Mouse (Mus musculus) urinary bladder, postnatal 0 days (tissue): ENCODE results near the gene Gm47289. TPM values are rescaled to one million over a fixed set of nuclear protein-coding genes. Genes with fewer than 3 reads are reported as not detected.

Source experiments
- polyA plus RNA-seq: library from polyadenylated mRNA; unstranded; fragments of >200 nt; fragmentation: Nextera tagmentation; extraction: Ambion mirVana; gene quantifications from 2 replicates; pipeline ENCODE4 v1.2.1, GENCODE M21; 2015

Gene Gm47289
- polyA plus RNA-seq = not detected in 2 replicates

DNA sequence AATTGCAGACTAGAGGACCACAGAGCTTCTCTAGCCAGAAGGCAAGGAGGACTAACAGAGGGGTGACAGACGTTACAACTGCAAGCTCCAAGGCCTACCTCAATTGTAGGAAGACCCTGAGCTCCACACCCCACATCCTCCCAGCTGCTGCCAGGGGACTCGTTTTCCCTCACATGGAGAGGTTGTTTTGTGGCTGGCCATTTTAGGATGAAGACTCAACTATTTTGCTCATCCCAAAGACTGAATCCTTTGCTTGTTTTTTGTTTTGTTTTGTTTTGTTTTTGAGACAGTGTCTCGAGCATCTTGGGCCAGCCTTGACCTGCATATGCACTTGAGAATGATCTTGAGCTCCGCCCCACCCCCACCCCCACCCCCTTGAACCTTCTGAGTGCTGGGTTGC lies at the start of gene Gm47289:
Gm47289 (plus strand) TSS at position 301 of the 400 bp plus-strand sequence.

DNA sequence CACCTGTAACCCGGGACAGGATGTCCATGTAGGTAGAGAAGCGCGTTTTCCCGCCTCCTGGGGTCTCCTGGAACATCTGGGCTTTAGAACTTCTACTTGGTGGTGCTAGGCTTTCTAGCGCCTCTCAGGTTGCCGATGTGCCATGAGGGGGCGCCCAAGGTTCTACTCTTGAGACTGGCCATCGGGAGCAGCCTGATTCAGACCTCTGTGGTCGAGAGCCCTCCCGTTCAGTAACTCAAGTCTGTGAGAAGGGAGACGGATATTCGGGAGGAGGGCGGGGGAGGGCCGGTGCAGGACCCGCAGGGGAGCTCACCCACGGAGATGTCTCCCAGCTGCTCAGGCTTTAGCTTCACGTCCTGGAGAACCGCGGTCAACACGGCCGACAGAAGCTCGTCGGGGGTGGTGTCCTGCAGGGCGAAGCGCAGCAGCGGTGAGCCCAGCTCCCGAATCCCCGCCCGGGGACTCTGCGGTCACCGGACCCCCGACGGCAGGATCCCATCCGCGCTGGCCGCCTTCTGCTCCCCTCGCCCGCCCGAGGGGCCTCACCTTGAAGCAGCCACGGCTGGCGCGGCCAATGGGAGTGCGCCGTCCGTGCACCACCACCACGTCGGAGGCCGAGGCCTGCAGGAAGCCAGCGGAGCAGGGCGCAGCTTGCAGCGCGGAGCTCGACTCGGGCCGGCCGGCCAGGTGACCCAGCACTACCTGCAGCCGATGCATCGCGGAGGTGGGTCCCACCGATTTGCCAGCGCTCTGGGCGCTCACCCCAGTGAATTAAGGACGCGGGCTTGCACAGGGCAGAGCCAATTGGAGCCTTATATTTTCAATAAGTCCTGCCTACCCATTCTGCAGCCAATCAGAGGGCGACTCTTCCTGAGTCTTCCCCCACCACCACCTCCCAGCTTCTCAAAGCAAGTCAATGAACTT lies 2.4 kb upstream of the Gm47289 start, which contains the start of gene Acaa1b:
Acaa1b (minus strand) TSS at position 816 of the 924 bp plus-strand sequence.

DNA sequence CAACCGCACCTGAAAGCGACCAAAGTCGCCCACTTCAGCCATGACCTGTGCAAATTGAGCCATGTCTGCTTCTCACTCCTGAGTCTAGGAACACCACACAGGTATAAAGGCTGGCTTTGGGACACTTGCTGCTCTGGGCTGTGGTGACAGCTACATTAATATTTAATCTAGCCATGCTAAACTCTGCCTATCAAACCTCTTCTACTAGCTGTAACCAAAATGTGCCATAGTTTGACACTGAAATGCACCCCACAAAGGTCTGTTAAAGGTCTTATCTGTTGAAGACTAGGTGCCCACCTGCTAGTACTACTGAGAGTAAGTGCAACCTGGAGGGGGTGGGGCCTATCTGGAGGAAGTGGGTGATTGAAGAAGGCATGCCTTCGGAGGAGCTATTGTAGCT lies 50.0 kb downstream of the Gm47289 start, which contains the start of gene Slc22a13:
Slc22a13 (minus strand) TSS at position 101 of the 400 bp plus-strand sequence.

Other genes starting within 250 kb of the Gm47289 start
- gene Ctdspl, start 232.7 kb upstream of the Gm47289 start, polyA plus RNA-seq = 8.9 and 9.3 TPM in 2 replicates
- gene Vill, start 106.4 kb upstream of the Gm47289 start, polyA plus RNA-seq = 10.7 and 11.6 TPM in 2 replicates
- gene Plcd1, start 65.7 kb upstream of the Gm47289 start, polyA plus RNA-seq = 67.1 and 75.6 TPM in 2 replicates
- 0.42 and 0.63 TPM in 2 replicates for gene Dlec1, start 56.7 kb upstream of the Gm47289 start, polyA plus RNA-seq
- 3.0 and 5.7 TPM in 2 replicates for gene Acaa1b, start 2.1 kb upstream of the Gm47289 start, polyA plus RNA-seq
- not detected in 2 replicates for gene Slc22a13, start 49.9 kb downstream of the Gm47289 start, polyA plus RNA-seq
- 9.5 and 11.2 TPM in 2 replicates for gene Oxsr1, start 163.3 kb downstream of the Gm47289 start, polyA plus RNA-seq
- gene Acaa1a, start 180.5 kb downstream of the Gm47289 start, polyA plus RNA-seq = 91.0 and 92.1 TPM in 2 replicates
- gene Myd88, start 182.2 kb downstream of the Gm47289 start, polyA plus RNA-seq = 27.0 and 30.2 TPM in 2 replicates
- 0.99 and 1.2 TPM in 2 replicates for gene Xylb, start 198.2 kb downstream of the Gm47289 start, polyA plus RNA-seq
- 0.16 and 0.21 TPM in 2 replicates for gene Slc22a14, start 206.4 kb downstream of the Gm47289 start, polyA plus RNA-seq
- 5.2 and 5.9 TPM in 2 replicates for gene Acvr2b, start 243.0 kb downstream of the Gm47289 start, polyA plus RNA-seq